Mouse (Mus musculus): Measurements from ENCODE around the gene Mdm2. TPM values are rescaled to one million over a fixed set of nuclear protein-coding genes. Genes with fewer than 3 reads are reported as not detected.
A peak's percentile ranks its signal among the peaks of the same experiment; 100 is the strongest.
"Not testable (repeated sequence)": the region's sequence is repeated elsewhere in the genome, so short reads cannot be mapped to it uniquely, and the experiment has no call there.

Mdm2 gene
- polyA plus RNA-seq (2015; fragmentation: Nextera tagmentation; extraction: Ambion mirVana) = 47.1 and 52.5 TPM in 2 replicates

DNA sequence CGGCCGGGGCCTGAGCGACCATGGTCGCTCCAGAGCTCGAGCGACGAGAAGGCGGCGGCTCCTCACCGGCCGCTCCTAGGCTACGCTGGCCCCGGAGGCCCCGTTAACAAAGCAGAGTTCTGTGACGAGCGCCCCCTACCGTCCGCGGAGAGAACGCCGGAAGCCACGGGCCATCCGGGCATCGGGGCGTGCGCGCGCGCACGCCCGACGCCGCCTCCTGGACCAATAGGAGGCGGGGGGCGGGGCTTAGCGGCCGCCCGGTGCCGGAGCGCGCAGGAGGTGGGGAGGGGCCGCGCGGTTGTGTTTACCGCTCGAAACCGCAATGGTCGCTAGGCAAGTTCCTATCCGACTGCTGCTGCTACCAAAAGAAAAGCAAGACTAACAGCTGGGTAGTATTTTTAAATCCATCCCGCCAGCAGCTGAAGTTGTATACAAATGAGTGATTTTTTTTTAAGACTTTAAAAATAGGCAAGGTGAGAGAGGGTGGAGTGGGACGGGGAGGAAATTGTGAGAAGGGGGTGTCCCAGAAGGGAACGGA, at the start of gene Mdm2:
TSS of gene Mdm2 (minus strand) at position 155 of the 538 bp plus-strand sequence.
- peak within 1 kb of the TSS; percentile 99 for H3K27ac ChIP-seq (replicated peaks)
- H3K27me3 ChIP-seq = no peaks in the 10 kb centered on the region
- peaks cover 26% of the 10 kb centered on the region for H3K4me1 ChIP-seq (replicated peaks)
- ATAC-seq (ENCODE audit: low FRiP score, low read depth) = peak; percentile 95
- H3K4me2 ChIP-seq = peak within 1 kb of the TSS; percentile 66
- H3K9ac ChIP-seq = peak within 1 kb of the TSS; percentile 100
- peak within 1 kb of the TSS; percentile 76 for H3K4me3 ChIP-seq
- under 1% methylated on average over 52 of the region's 52 CpGs for WGBS
- peaks cover 17% of the 10 kb centered on the region for H3K36me3 ChIP-seq
- no peaks in the 10 kb centered on the region for H3K9me3 ChIP-seq

DNA sequence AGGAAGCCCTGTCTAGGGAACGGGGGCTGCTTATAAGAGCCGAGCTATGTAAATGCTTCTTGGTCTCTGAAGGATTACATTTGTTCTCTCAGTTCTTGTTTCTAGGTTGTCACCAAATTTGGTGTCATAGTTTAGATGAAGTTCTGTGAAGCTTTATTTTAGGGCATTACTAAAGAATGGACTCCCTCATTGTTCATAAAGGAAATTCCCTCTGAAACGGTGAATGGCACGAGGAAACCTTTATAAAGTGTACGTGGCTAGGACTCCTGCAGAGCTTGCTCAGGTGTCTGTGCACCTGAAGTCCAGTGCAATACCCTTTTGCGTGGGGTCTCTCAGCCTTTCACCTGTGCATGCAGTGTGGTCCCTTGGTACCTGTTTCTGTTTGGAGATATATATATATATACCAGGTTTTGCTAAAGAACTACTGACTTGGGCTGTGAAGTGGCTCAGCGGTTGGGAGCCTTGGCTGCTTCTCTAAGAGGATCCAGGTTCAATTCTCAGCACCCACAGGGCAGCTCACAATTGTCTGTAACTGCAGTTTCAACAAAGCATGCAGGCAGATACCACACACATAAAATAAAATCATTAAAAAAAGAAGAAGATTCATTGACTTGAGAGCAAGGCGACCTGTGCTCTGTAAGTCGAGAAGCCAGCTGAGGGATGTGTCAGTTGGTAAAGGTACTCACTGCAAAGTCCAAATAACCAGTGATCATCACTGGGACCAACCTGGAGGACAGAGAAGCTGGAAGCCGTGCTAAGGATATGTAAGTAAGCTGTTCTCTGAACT, 49.5 kb upstream of the Mdm2 start:
- peaks cover 79% of the 10 kb centered on the region for H3K36me3 ChIP-seq
- no peak overlapping the region for H3K4me3 ChIP-seq
- no peak overlapping the region for H3K4me2 ChIP-seq
- ATAC-seq (ENCODE audit: low FRiP score, low read depth) = no peak
- H3K9me3 ChIP-seq = no peaks in the 10 kb centered on the region
- no peaks in the 10 kb centered on the region for H3K4me1 ChIP-seq (replicated peaks)
- no peak overlapping the region for H3K9ac ChIP-seq
- H3K27ac ChIP-seq (replicated peaks) = no peak overlapping the region
- WGBS = 94% methylated on average over 10 of the region's 10 CpGs
- no peaks in the 10 kb centered on the region for H3K27me3 ChIP-seq

DNA sequence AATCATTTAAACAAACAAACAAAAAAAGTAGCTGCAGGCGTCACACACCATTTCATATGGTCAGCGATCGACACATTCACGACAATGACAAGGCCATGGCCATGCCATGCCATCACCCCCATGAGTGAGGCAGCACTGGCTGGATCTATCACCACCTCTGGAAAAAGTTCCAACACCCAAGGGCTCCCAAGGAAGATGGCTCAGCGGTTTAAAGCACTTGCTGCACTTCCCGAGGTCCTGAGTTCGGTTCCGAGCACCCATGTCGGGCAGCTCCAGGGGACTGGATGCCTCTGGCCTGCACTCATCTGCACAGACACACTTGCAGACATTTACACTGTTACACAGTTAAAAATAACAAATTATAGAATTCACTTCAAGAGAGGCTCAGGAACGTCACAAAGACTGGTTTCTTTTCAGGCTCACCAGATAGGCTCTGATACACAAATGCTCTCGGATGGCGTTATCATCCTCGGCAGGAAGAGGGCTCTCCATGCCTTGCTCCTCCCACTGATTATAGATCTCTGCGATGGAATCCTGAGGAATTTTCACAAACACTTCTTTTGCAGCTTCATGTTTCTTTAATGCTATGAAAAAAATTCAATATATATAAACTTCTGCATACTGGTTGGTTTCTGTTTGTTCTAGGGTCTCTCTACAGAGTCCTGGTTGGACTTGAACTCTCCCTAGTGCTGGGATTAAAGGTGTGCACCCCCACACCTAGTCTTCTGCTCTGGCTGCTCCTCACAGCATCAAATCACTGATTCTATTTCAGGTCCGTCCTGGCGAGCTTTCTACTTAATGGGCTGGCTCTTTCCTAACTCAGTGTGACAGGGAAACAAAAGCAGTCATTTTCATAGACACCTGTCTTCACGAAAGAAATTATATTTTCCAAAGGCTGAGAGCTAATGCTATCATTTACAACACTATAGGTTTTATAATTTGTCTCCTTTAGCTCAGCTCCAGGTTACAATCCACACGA, 48.5 kb upstream of the Mdm2 start:
- no peak overlapping the region for H3K4me3 ChIP-seq
- H3K9me3 ChIP-seq = no peaks in the 10 kb centered on the region
- no peaks in the 10 kb centered on the region for H3K27me3 ChIP-seq
- no peak overlapping the region for H3K4me2 ChIP-seq
- no peak overlapping the region for H3K27ac ChIP-seq (replicated peaks)
- no peaks in the 10 kb centered on the region for H3K4me1 ChIP-seq (replicated peaks)
- no peak overlapping the region for H3K9ac ChIP-seq
- peaks cover 78% of the 10 kb centered on the region for H3K36me3 ChIP-seq
- WGBS = 91% methylated on average over 18 of the region's 18 CpGs
- no peak for ATAC-seq (ENCODE audit: low FRiP score, low read depth)

DNA sequence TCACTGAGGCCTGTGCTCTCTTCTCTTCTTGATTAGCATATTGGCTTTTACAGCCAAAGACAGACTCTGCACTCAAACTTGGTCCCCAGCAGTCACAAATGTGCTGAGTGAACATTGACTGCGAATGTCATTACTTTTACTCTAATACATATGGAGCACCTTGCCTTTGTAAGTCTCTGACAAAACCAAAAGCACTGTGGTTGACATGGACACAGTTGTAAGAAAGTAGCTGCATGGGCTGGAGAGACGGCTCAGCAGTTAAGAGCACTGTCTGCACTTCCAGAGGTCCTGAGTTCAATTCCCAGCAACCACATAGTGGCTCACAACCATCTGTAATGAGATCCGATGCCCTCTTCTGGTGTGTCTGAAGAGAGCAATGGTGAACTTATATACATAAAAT, 47.8 kb upstream of the Mdm2 start:
- not testable (repeated sequence) for H3K9ac ChIP-seq; H3K4me3 ChIP-seq; H3K9me3 ChIP-seq; H3K4me1 ChIP-seq (replicated peaks); ATAC-seq (ENCODE audit: low FRiP score, low read depth); H3K27me3 ChIP-seq; H3K27ac ChIP-seq (replicated peaks); H3K4me2 ChIP-seq
- WGBS = 94% methylated on average over 3 of the region's 3 CpGs
- peaks cover 72% of the 10 kb centered on the region for H3K36me3 ChIP-seq

DNA sequence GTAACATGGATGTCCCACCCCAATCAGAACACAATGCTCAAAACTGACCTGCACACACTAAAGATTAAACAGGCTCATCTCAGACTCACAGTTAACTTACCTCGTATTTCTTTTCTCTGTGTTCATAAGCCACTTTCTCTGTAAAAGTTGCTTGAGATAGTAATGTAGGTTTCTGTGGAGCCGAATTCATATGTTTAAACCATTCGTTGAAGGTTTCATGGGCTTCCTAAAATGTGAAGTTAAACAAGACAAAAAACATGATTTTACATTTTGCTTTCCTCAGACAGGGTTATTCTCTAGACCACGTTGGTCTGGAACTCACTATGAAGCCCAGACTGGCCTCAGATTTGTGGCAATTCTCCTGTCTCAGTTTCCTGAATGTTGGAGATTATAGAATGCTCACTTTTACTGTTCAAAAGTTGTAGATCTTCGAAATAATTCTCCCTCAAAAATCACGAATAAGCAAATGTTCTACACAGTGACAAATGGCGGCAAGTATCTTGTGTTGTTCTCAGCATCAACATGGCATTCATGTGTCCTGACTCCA, 47.3 kb upstream of the Mdm2 start:
- Histone ChIP-seq H3K27me3 (no peaks in the 10 kb centered on the region), H3K4me2 (no peak overlapping the region), H3K4me3 (no peak overlapping the region), H3K4me1 (replicated peaks) (no peaks in the 10 kb centered on the region), H3K9ac (no peak overlapping the region), H3K27ac (replicated peaks) (no peak overlapping the region), H3K9me3 (no peaks in the 10 kb centered on the region), H3K36me3 (peaks cover 69% of the 10 kb centered on the region)
- WGBS = 95% methylated on average over 7 of the region's 7 CpGs
- ATAC-seq (ENCODE audit: low FRiP score, low read depth) = no peak

DNA sequence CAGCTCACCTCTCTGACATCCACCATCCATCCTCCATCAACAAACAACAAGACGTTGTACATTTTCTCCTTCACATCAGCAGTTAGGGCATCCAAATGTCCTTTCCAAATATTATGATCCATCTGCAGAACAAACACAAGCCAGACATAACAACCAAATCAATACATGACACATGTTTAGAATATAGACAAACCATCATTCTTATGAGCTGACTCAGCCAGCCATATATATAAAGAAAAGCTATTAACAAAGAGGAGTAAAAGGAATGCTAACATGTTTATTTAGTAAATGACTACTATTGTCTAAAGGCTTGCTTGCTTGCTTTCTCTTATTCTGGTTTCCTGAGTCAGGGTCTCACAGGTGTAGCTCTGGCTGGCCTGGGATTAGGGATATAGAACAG, 46.7 kb upstream of the Mdm2 start:
- ATAC-seq (ENCODE audit: low FRiP score, low read depth) = no peak
- 95% methylated on average over 1 of the region's 1 CpGs for WGBS
- no peaks in the 10 kb centered on the region for H3K9me3 ChIP-seq
- H3K4me3 ChIP-seq = no peak overlapping the region
- no peak overlapping the region for H3K4me2 ChIP-seq
- no peaks in the 10 kb centered on the region for H3K27me3 ChIP-seq
- H3K27ac ChIP-seq (replicated peaks) = no peak overlapping the region
- peaks cover 67% of the 10 kb centered on the region for H3K36me3 ChIP-seq
- H3K4me1 ChIP-seq (replicated peaks) = no peaks in the 10 kb centered on the region
- H3K9ac ChIP-seq = no peak overlapping the region

DNA sequence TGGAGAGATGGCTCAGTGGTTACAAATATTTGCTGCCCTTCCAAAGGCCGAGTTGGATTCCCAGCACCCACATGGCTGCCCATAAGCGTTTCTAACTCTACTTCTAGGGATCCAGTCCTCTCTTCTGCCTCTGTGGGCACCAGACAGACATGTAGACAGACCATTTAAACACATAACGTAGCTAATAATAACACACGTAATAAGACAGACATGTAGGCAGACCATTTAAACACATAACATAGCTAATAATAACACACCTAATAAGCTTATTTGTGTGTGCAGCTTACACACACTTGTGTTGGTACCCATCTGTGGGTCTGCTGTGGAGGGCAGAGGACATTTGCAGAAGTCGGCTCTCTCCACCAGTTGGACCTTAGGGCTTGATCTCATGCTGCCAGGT, 46.2 kb upstream of the Mdm2 start:
- H3K27ac ChIP-seq (replicated peaks) = no peak overlapping the region
- WGBS = 94% methylated on average over 5 of the region's 5 CpGs
- no peak for ATAC-seq (ENCODE audit: low FRiP score, low read depth)
- H3K4me3 ChIP-seq = no peak overlapping the region
- no peaks in the 10 kb centered on the region for H3K4me1 ChIP-seq (replicated peaks)
- no peaks in the 10 kb centered on the region for H3K27me3 ChIP-seq
- no peak overlapping the region for H3K4me2 ChIP-seq
- H3K9ac ChIP-seq = no peak overlapping the region
- peaks cover 64% of the 10 kb centered on the region for H3K36me3 ChIP-seq
- H3K9me3 ChIP-seq = no peaks in the 10 kb centered on the region

DNA sequence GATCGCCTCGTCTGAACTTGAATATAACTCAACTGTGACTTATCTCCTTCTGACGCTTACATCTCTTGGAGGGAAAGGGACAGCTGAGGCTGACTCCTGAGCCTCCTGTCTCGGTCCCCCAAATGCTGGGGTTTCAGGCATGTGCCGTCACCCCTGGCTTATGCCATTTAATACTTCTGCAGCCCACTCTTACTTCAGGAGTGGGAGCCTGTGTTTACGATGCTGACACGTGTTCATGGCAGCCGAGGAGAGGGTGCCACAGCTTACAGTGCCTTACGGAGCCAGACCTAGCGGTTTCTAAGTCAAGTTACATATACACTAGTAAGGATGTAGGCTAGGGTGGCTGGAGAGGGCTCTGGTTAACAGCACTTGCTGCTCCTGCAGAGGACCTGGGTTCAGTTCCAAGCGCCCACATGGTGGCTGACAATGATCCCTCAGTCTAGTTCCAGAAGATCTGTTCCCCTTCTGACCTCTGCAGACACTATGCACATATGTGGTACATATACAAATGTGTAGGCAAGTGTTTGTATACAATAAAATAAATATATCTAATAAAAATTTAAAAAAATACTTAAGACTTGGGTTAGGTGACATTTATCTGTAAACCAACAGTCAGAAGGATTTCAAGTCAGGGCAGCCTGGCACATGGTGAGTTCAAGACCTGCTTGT, 45.4 kb upstream of the Mdm2 start:
- H3K9ac ChIP-seq = no peak overlapping the region
- 93% methylated on average over 11 of the region's 11 CpGs for WGBS
- H3K9me3 ChIP-seq = no peaks in the 10 kb centered on the region
- H3K36me3 ChIP-seq = peaks cover 56% of the 10 kb centered on the region
- no peak overlapping the region for H3K4me2 ChIP-seq
- H3K27me3 ChIP-seq = no peaks in the 10 kb centered on the region
- H3K4me3 ChIP-seq = no peak overlapping the region
- no peak for ATAC-seq (ENCODE audit: low FRiP score, low read depth)
- H3K4me1 ChIP-seq (replicated peaks) = no peaks in the 10 kb centered on the region
- no peak overlapping the region for H3K27ac ChIP-seq (replicated peaks)

DNA sequence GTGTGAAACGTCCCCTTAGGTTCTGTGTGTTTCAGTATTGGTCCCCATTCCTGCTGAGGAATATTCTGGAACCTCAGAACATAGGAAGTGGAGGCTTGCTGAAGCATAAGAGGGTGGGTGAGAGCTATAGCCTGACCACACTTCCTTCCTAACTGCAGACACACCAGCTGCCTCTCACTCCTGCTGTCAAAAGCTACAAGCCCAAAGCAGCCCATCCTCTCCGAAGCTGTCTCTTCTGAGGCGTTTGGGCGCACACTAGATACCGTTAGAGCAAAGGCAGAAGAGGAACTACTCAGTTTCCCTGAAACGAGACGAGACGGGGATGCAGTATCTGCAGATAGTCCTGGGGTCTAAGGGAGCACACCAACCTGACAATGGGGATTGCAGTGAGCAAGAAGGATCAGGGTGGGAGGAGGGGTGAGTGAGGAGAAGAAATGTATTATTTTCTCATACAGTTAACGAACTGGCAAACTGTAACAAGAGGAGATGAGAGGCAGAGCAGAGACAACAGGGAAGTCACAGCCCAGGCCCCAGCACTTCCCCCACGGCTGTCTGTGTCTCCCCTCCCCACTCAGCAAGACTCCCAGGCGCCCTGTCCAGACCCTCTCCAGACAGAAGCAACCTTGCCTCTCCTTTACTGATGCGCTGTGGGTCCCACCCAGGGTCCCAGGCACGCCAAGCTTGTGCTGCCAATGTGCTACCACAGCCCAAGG, 44.7 kb upstream of the Mdm2 start:
- peaks cover 53% of the 10 kb centered on the region for H3K36me3 ChIP-seq
- H3K9me3 ChIP-seq = no peaks in the 10 kb centered on the region
- no peaks in the 10 kb centered on the region for H3K4me1 ChIP-seq (replicated peaks)
- H3K27ac ChIP-seq (replicated peaks) = no peak overlapping the region
- no peak overlapping the region for H3K9ac ChIP-seq
- no peak overlapping the region for H3K4me2 ChIP-seq
- no peak for ATAC-seq (ENCODE audit: low FRiP score, low read depth)
- H3K27me3 ChIP-seq = no peaks in the 10 kb centered on the region
- no peak overlapping the region for H3K4me3 ChIP-seq
- 92% methylated on average over 13 of the region's 13 CpGs for WGBS

DNA sequence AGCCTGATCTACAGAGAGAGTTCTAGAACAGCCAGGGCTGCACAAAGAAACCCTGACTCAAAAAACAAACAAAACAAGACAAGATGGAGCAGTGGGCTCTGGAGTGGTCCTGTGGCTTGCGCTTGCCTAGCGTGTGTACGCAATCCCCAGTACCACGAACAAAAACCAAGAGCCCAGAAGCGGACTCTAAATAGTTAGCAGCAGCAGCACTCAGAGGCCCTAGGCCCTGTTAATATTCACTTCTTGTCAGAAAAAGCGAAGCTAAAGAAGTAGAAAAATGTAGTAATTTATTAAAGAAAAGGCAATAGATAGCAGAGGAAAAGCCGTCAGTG, 44.0 kb upstream of the Mdm2 start:
- 96% methylated on average over 7 of the region's 7 CpGs for WGBS
- no peaks in the 10 kb centered on the region for H3K4me1 ChIP-seq (replicated peaks)
- no peaks in the 10 kb centered on the region for H3K9me3 ChIP-seq
- no peaks in the 10 kb centered on the region for H3K27me3 ChIP-seq
- H3K27ac ChIP-seq (replicated peaks) = no peak overlapping the region
- no peak overlapping the region for H3K9ac ChIP-seq
- H3K4me2 ChIP-seq = no peak overlapping the region
- ATAC-seq (ENCODE audit: low FRiP score, low read depth) = no peak
- peaks cover 53% of the 10 kb centered on the region for H3K36me3 ChIP-seq
- H3K4me3 ChIP-seq = no peak overlapping the region

Data from hindbrain, embryonic 15.5 days (tissue).